Mouse (Mus musculus): ENCODE measurements at regions not wholly inside any gene's neighbourhood (a gene's known extent, or its start where the extent isn't known, plus 50 kb on each side); places are given as distances from the start of the nearest gene placed in this dataset.
"Not testable (repeated sequence)": the region's sequence is repeated elsewhere in the genome, so short reads cannot be mapped to it uniquely, and the experiment has no call there.

GRCm38 (mm10) chr12:51187726-51188125 lies 160.1 kb upstream of the G2e3 start:
- 59% methylated on average over 6 of the region's 6 CpGs for WGBS
- no peaks in the 10 kb centered on the region for H3K36me3 ChIP-seq
- no peaks in the 10 kb centered on the region for H3K4me1 ChIP-seq
- H3K27ac ChIP-seq, result no peak overlapping the region
- H3K27me3 ChIP-seq (replicated peaks), result no peaks in the 10 kb centered on the region
- no peak overlapping the region for H3K4me3 ChIP-seq (replicated peaks)
- ATAC-seq (ENCODE audit: insufficient read depth, low FRiP score, low read depth), result no peak
- no peaks in the 10 kb centered on the region for H3K9me3 ChIP-seq
- H3K4me2 ChIP-seq, result no peak overlapping the region
- H3K9ac ChIP-seq, result no peak overlapping the region

DNA sequence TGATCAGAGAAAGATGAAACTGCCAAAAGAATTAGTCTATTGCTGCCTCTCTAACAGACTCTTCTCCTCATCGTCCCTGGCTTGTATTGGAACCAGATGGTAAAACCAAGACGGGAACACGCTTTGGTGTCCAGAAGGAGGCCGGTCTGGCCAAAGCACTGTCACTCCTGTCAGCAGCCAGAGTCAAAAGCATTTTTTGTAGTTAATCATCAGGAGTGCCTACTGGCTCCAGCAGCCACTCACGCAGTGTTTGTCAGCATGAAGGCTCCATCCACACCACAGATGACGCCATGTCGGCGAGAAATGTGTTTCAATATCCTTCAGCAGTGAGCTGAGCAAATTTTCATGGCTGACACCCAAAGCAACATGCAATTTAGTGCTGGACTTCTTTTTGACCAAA lies 162.1 kb upstream of the G2e3 start:
- Histone ChIP-seq H3K9me3 (no peaks in the 10 kb centered on the region), H3K9ac (no peak overlapping the region), H3K4me2 (no peak overlapping the region), H3K27me3 (replicated peaks) (no peaks in the 10 kb centered on the region), H3K36me3 (no peaks in the 10 kb centered on the region), H3K4me3 (replicated peaks) (no peak overlapping the region), H3K4me1 (no peaks in the 10 kb centered on the region), H3K27ac (no peak overlapping the region)
- ATAC-seq (ENCODE audit: insufficient read depth, low FRiP score, low read depth), result no peak
- WGBS, result 91% methylated on average over 8 of the region's 8 CpGs

GRCm38 (mm10) chr12:51174906-51175756 lies 172.7 kb upstream of the G2e3 start:
- no peaks in the 10 kb centered on the region for H3K27me3 ChIP-seq (replicated peaks)
- no peak overlapping the region for H3K4me3 ChIP-seq (replicated peaks)
- H3K4me2 ChIP-seq, result no peak overlapping the region
- H3K27ac ChIP-seq, result peak overlapping the region; percentile 54; the same call in 1 of the 2 replicates
- no peaks in the 10 kb centered on the region for H3K9me3 ChIP-seq
- no peak for ATAC-seq (ENCODE audit: insufficient read depth, low FRiP score, low read depth)
- WGBS, result 38% methylated on average over 16 of the region's 16 CpGs
- H3K4me1 ChIP-seq, result peaks cover 4% of the 10 kb centered on the region; the same call in 1 of the 2 replicates
- H3K36me3 ChIP-seq, result no peaks in the 10 kb centered on the region
- H3K9ac ChIP-seq, result no peak overlapping the region

GRCm38 (mm10) chr12:51165186-51165585 lies 182.7 kb upstream of the G2e3 start:
- Histone ChIP-seq H3K4me3 (replicated peaks) (no peak overlapping the region), H3K27ac (no peak overlapping the region), H3K36me3 (no peaks in the 10 kb centered on the region), H3K9ac (no peak overlapping the region), H3K4me1 (no peaks in the 10 kb centered on the region), H3K27me3 (replicated peaks) (no peaks in the 10 kb centered on the region), H3K4me2 (no peak overlapping the region), H3K9me3 (no peaks in the 10 kb centered on the region)
- WGBS, result 91% methylated on average over 7 of the region's 7 CpGs
- no peak for ATAC-seq (ENCODE audit: insufficient read depth, low FRiP score, low read depth)

GRCm38 (mm10) chr12:51160995-51161394 lies 186.9 kb upstream of the G2e3 start:
- no peaks in the 10 kb centered on the region for H3K36me3 ChIP-seq
- H3K9ac ChIP-seq, result no peak overlapping the region
- 48% methylated on average over 1 of the region's 1 CpGs for WGBS
- H3K4me2 ChIP-seq, result no peak overlapping the region
- H3K4me3 ChIP-seq (replicated peaks), result no peak overlapping the region
- peak; percentile 68; the same call in 1 of the 2 replicates for ATAC-seq (ENCODE audit: insufficient read depth, low FRiP score, low read depth)
- no peaks in the 10 kb centered on the region for H3K27me3 ChIP-seq (replicated peaks)
- no peaks in the 10 kb centered on the region for H3K9me3 ChIP-seq
- H3K4me1 ChIP-seq, result no peaks in the 10 kb centered on the region
- peak overlapping the region; percentile 38; the same call in 1 of the 2 replicates for H3K27ac ChIP-seq

DNA sequence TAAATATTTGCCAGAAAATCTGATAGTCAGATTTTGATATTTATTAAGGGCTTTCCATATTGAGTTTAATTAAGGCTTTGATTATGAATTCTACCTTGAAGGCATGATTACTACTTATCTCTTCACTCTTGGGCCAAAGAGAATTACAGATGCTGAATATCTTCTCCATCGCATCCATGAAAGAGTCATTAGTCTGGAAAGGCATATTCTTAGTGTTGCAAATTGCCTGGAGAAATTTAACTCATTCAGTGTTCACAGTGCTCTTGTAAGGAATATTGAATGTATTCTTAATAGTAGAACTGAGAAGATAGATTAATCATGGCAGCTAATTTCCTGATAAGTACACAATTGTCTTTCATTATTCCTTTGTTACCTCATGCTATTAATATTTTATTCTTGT lies 187.7 kb upstream of the G2e3 start:
- H3K27me3 ChIP-seq (replicated peaks), result no peaks in the 10 kb centered on the region
- H3K27ac ChIP-seq, result no peak overlapping the region
- no peak overlapping the region for H3K9ac ChIP-seq
- no peak for ATAC-seq (ENCODE audit: insufficient read depth, low FRiP score, low read depth)
- 83% methylated on average over 1 of the region's 1 CpGs for WGBS
- H3K4me2 ChIP-seq, result no peak overlapping the region
- no peaks in the 10 kb centered on the region for H3K4me1 ChIP-seq
- no peaks in the 10 kb centered on the region for H3K9me3 ChIP-seq
- H3K36me3 ChIP-seq, result no peaks in the 10 kb centered on the region
- H3K4me3 ChIP-seq (replicated peaks), result no peak overlapping the region

DNA sequence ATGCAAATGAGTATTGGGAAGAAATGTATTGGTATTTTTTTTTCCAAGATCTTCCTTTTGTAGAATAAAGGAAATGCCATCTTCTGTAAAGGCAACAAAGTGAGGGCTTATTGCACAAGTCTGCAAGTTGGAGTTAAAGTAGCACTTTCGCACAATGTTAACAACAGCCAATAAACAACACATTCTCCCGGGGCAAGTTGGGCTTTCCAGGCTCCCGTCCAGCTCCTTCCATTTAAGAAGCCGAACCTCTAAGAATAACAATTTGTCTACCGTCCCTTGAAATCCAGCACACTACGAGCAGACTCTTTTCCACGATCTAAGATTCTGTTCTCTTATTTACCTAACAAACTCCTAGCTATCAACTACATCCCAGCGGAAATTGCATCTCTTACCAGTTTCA lies 199.9 kb upstream of the G2e3 start:
- Histone ChIP-seq H3K36me3 (no peaks in the 10 kb centered on the region), H3K4me3 (replicated peaks) (no peak overlapping the region), H3K27me3 (replicated peaks) (no peaks in the 10 kb centered on the region), H3K4me2 (no peak overlapping the region), H3K4me1 (no peaks in the 10 kb centered on the region), H3K9me3 (no peaks in the 10 kb centered on the region), H3K9ac (no peak overlapping the region), H3K27ac (no peak overlapping the region)
- ATAC-seq (ENCODE audit: insufficient read depth, low FRiP score, low read depth), result no peak
- WGBS, result 43% methylated on average over 8 of the region's 8 CpGs

DNA sequence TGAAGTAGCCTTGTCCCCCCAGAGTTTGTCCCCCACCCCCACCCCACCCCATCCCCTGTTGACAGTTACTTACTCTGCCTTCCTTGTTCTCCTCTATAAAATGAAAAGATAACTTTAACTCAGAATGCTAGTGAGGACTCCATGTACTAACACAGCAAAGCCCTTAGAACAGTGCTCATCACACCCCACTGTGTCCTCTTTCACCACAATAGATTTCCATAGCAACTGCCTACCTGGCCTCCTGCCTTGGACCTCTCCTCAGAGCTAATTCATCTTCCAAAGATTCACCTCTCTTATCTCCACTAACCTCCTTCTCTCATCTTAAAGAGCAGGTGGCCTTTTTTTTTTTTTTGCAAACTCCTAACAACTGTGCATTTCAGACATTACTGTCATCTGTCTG lies 204.0 kb upstream of the G2e3 start:
- Histone ChIP-seq H3K4me3 (replicated peaks) (no peak overlapping the region), H3K9ac (no peak overlapping the region), H3K4me1 (no peaks in the 10 kb centered on the region), H3K27me3 (replicated peaks) (no peaks in the 10 kb centered on the region), H3K4me2 (no peak overlapping the region), H3K9me3 (no peaks in the 10 kb centered on the region), H3K27ac (no peak overlapping the region), H3K36me3 (no peaks in the 10 kb centered on the region)
- ATAC-seq (ENCODE audit: insufficient read depth, low FRiP score, low read depth), result no peak

GRCm38 (mm10) chr12:51143196-51143595 lies 204.7 kb upstream of the G2e3 start:
- Histone ChIP-seq H3K4me3 (replicated peaks) (no peak overlapping the region), H3K9me3 (no peaks in the 10 kb centered on the region), H3K27ac (peak overlapping the region; percentile 27; the same call in 1 of the 2 replicates), H3K27me3 (replicated peaks) (no peaks in the 10 kb centered on the region), H3K4me2 (no peak overlapping the region), H3K9ac (no peak overlapping the region), H3K36me3 (no peaks in the 10 kb centered on the region), H3K4me1 (no peaks in the 10 kb centered on the region)
- no peak for ATAC-seq (ENCODE audit: insufficient read depth, low FRiP score, low read depth)
- WGBS, result 49% methylated on average over 3 of the region's 3 CpGs

DNA sequence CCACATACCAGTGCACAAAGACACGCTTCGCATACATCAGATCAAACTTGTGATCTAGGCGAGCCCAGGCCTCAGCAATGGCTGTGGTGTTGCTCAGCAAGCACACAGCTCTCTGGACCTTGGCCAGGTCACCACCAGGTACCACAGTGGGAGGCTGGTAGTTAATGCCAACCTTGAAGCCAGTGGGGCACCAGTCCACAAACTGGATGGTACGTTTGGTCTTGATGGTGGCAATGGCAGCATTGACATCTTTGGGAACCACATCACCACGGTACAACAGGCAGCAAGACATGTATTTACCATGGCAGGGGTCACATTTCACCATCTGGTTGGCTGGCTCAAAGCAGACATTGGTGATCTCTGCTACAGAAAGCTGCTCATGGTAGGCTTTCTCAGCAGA lies 214.2 kb upstream of the G2e3 start:
- ATAC-seq (ENCODE audit: insufficient read depth, low FRiP score, low read depth); H3K36me3 ChIP-seq; H3K27ac ChIP-seq; H3K4me3 ChIP-seq (replicated peaks); H3K9me3 ChIP-seq; H3K27me3 ChIP-seq (replicated peaks); H3K9ac ChIP-seq; H3K4me2 ChIP-seq; H3K4me1 ChIP-seq: not testable (repeated sequence)
- WGBS, result 85% methylated on average over 5 of the region's 5 CpGs

- Histone ChIP-seq H3K4me1 (no peaks in the 10 kb centered on the region), H3K9ac (no peak overlapping the region), H3K27me3 (replicated peaks) (no peaks in the 10 kb centered on the region), H3K9me3 (no peaks in the 10 kb centered on the region), H3K36me3 (no peaks in the 10 kb centered on the region), H3K4me3 (replicated peaks) (no peak overlapping the region), H3K27ac (no peak overlapping the region), H3K4me2 (no peak overlapping the region)
- no peak for ATAC-seq (ENCODE audit: insufficient read depth, low FRiP score, low read depth)
These were observed 219.6 kb upstream of the G2e3 start for GRCm38 (mm10) chr12:51128274-51128673.

GRCm38 (mm10) chr12:51118781-51119180 lies 229.1 kb upstream of the G2e3 start:
- Histone ChIP-seq H3K4me2 (no peak overlapping the region), H3K4me3 (replicated peaks) (no peak overlapping the region), H3K4me1 (0 out of 2 replicates have a peak, but pooled peaks cover 4% of the 10 kb centered on the region), H3K9ac (no peak overlapping the region), H3K27ac (no peak overlapping the region), H3K9me3 (no peaks in the 10 kb centered on the region), H3K27me3 (replicated peaks) (no peaks in the 10 kb centered on the region), H3K36me3 (no peaks in the 10 kb centered on the region)
- ATAC-seq (ENCODE audit: insufficient read depth, low FRiP score, low read depth), result no peak
- 82% methylated on average over 10 of the region's 10 CpGs for WGBS

Measured in stomach, embryonic 15.5 days (tissue).